Mouse (Mus musculus) left cerebral cortex, postnatal 25 days (tissue): Measurements from ENCODE around the gene Tmtc3. TPM values are rescaled to one million over a fixed set of nuclear protein-coding genes. Genes with fewer than 3 reads are reported as not detected.
"Not testable (repeated sequence)": the region's sequence is repeated elsewhere in the genome, so short reads cannot be mapped to it uniquely, and the experiment has no call there.

ENCODE experiments used
- DNase-seq, 2 experiments: peaks; one replicate each; pipeline ENCODE4 v3.0.0; 2022; ENCODE audit warnings: low spot score in 2 of 2, mixed read lengths in 1 of 2
- intact Hi-C: fragments of 180-260 bp; cut with DNase I; formaldehyde crosslinking; loops from one replicate; pipeline ENCODE4 v1.15.1; 2025
- total RNA-seq, 2 experiments: library from RNA; stranded (reverse); gene quantifications; 2 replicates each; pipeline ENCODE4 v1.2.3; 2021

Gene Tmtc3
- total RNA-seq = 10 to 100 TPM; 11.5 to 16.1 TPM

DNA sequence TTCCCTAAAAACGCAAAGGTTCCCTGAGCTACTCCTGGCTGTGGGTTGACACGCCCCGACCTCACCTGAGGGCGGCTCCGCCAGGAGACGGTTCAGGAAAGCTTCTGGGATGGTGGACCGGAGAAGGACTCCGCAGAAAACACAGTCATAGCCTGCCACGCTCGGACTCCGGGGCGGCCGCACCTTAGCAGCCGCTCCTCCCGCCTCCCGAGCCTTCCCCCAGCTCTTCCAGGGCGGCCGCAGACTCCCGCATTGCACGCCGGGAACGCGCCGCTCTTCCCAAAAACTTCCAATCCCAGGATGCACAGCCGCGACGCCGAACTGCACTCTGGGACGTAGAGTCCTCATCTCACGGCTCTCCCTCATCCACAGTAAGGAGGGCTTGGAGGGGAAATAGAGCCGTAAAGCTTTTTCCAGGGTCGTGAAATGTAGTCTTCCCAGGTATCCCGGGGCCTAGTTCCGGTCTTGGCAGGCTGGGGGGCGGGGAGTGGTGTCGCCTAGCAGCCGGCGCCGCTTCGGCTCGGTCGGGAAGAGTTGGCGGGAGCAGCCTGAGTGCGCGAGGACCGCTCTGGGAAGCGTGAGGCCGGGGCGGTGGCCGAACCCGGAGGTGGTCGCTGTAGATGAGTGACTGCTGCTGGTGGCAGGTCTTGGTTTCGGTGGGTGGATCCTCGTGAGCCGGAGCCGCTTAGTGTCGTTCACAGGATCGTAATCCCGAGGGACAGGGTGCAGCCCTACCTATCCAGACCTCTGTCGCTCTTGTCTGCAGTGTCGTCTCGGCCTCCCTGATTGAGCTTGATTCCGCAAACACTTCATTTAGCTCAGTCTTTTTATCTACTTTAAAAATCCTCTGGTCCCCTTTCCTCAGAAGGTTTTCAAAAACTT lies at the start of gene Tmtc3, which contains the start of gene Cep290:
TSS of gene Tmtc3 (minus strand) at position 254 of the 882 bp plus-strand sequence.
TSS of gene Cep290 (plus strand) at position 462 of the 882 bp plus-strand sequence.
- intact Hi-C loops = no loop called here

DNA sequence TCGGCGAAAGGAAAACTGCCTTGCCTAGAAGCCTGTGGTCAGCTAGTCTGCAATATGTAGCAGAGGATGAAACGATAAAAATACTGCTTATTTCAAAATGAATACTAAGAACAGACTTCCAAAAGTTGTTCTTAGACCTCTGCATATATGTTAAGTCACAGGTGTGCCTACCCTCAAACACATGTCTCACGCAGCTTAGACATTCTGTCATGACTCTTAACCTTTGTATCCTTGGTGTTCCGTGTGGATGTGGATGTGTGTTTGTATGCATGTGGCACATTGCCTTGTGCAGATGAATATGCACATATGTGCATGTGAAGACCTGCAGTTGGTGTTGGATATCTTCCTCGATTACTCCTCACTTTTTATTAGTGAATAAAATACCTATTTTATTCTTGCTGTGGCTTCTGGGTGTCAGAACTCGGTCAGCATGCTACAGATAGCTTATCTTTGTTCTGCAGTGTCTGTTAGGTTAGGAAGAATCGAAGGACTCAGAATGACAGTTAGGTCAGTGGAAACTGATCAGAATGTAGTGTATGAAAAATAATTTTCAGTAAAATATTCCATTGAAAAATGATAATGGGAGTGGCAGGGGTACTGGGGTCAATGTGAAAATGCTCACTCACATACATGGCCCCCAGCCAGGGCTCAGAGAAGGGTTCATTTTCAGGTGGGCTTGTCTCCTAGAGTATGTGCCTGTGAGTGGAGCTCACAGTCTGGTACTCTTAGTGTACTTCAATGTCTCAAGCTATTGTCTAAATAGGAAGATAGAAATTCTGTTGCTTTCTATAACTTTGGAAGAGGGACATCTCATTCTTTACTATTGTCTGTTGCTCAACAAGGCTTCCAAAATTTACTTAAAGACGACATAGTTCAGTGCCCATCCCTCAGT lies 37.6 kb upstream of the Tmtc3 start:
- intact Hi-C loops = no loop called here
- no peak for DNase-seq

More for the DNA sequence above, at the start of gene Tmtc3, which contains the start of gene Cep290:
- DNase-seq = peak; percentile 95 to 99

DNA sequence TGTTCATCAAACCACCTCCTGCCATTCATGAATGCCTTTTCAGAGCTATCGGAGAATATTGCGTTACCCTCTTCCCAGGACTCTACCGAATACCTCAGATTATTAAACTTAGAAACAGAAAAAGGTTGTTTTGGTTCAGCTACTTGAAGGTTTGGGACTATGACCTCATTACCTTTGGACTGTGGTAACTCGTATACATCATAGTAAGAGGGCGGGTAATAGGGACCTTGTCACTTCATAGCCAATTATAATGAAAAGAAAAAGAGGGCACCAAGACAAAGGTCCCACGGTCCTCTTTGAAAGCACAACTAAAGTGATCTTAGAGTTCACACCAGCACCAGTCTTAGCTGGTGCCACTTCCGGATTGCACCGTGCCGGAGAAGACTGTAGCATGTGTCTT lies 35.2 kb upstream of the Tmtc3 start:
- intact Hi-C loops = no loop called here
- no peak for DNase-seq

DNA sequence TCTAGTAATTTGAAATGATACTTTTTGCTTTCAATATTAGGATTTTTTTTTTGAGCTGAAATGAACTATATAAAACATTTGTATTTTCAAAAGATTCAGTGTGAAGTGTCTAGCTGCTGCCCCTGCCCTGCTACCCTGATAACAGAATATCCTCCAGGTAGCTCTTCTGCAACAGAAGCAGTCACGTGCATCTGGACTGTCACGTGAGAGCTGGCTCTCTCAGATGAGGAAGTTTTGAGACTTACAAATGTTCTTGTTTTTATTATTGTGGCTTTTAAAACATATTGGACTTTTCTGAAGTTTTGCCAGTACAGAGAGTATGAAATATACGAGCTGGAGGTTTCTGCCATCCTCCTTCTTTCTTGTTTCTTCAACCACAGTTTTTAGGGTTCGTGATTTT lies 34.5 kb upstream of the Tmtc3 start:
- intact Hi-C loops = no loop called here
- no peak for DNase-seq

DNA sequence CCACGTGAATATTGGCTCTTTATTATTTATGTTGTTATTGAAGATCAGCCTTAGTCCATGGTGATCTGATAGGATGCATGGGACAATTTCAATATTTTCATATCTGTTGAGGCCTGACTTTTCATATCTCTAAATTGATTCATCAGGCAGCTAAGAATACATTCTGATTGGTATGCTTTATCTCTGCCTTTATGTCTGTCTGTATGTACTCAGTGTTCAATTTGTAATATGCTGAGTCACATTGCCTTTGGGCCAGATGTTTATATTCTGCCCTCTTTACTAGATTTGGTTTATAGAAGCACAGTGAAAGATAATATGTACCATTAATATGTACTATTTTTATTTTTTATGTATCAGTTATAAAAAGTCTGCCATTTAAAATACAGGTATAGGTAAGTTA lies 21.0 kb upstream of the Tmtc3 start:
- intact Hi-C loops = no loop called here
- DNase-seq = no peak

DNA sequence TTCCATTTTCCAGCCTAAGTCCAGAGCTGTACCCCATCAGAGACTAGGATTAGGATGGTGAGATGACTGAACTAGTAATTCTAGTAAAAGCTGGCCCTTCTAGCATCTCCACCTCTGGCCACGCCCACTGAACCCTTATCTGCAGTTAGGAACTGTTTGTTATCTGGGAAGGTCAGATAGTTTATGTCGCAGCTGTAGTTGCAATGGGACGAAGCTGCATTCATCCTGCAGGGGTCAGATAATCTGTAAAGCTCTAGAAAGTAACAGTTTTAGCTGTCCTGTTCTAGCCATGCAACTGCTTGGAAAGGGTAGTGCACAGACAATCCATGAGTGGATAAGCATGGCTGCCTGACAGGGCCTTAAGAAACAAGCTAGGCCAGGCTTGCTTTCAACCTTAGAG lies 11.2 kb upstream of the Tmtc3 start:
- intact Hi-C loops = no loop called here
- no peak for DNase-seq

DNA sequence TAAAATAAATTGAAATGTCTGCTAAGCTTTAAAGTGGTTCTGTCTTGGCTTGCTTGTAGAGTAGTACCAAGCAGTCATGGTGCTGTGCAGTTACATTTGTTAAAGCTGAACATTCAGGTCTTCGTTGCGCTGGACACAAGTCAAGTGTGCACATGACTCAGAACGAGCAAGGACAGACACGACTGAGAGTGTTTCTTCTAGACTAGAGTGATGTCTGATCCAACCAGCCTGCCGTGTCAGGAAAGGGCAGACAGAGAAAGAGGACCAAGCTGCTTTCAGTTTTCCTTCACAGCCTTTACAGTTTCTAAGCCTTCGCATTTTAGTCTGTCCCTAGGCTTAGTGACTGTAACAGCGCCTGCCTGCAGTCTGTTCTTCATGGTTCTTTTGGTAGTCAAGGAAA lies 4.8 kb upstream of the Tmtc3 start:
- intact Hi-C loops = no loop called here
- no peak for DNase-seq

DNA sequence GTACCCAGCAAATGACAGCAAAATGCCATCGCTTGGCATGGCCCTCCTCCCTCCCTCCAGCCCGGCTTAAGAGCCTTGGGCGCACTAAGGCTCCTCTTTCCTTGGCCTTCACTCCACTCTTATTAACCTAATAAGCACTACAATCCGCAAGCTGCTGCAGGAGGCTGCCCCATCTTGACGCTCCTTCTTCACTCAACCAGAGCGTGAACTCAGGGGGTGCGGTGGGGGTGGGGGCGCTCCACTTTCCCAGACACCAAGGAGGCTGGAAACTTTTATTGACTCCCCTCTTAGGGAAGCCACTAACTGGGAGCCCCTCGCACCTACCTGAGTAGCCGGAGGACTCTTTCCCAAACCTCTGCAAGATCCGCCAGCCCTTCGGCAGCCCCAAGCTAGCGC lies 451 bp downstream of the Tmtc3 start:
- intact Hi-C loops = no loop called here

DNA sequence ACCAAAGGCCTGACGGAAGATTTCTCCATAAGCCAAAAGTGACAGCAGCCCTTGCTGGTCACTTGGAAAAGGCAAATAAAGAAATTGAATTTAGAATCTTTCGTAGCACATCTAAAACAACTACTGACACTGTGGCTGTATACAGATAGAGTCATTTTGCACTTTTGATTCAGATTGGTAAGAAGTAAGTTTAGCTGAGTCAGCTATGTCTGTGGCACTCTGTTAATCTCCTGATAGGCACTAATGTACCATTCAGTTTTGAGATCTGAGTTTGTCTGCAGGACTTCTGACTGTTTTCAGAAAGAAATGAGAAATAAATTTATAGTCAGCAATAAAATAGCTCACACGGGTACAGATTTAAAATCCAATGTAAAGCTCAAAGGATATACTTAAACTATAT lies 7.6 kb downstream of the Tmtc3 start:
- DNase-seq = no peak
- intact Hi-C loops = no loop called here

More for the DNA sequence above, 451 bp downstream of the Tmtc3 start:
- DNase-seq = peak in 1 of 2 experiments; percentile 7

DNA sequence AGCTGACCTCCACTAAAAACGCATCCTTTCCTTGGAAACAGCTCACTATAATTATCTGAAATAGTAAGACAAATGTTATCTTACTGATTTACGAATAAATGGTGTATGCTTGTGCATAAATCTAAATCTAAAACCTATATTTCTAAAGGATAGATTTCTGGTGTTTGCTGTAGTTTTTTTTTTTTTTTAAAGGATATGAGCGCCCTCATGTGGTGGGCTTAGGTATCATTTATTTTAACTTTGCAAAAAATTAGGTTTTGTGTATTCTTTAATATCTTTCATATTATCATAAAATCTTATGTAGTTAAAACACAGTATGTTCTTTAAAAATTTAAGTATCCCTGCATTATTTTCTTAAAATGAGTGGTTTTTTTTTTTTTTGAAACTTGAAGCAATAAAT lies 12.1 kb downstream of the Tmtc3 start:
- intact Hi-C loops = no loop called here
- no peak for DNase-seq

DNA sequence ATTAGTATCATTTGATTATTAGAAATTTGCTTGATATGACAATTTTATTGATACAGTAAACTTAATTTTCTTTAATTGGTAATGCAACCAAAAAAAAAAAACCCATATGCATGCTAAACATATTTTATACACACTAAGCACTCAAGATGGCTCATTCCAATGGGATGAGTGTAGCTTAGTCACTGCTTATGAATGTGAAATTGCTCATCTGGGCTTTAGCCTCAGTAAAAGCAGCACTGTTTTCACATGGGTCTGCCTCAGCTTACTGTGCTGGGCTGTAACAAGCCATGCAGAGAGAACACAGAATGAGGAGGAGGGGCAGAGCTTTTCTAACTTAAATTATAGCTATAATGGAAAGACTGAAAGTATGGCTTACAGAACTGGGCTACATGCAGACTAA lies 26.6 kb downstream of the Tmtc3 start:
- no peak for DNase-seq
- intact Hi-C loops = no loop called here

DNA sequence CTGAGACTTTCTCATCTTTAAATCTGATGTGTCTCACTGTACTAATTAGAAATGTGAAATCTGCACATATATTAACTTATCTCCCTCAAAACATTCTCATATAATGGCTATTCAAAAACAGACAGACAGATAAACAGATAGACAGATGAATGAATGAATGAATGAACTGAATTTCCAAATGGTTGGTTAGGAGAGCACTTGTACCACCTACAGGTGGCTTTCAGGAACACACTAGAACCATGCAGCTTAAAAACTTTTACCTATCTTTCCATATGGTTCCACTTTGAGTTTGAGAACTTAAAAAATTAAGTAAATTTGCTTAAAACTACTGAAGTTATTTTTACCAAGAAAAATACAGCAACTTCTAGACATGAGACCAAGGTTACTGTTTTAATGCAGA lies 37.8 kb downstream of the Tmtc3 start:
- no peak for DNase-seq
- intact Hi-C loops = no loop called here

DNA sequence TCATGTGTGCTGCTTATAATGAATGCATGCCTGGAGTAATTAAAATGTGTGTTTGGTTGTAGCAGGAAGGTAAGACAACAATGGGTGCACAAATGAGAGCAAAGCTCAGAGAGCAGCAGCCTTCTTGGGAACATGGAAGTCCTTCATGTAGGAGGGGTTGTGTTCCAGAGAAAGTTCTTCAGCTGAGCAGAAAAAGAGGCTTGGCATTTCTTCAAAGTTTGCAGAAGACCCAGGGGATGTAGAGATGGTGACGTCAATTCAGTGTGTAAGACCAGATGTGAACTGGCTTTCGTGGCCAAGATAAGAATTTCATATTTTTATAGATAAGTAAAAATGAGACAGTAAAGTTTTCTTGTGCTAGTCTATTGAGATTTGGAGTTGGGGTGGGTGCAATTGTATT lies 59.6 kb downstream of the Tmtc3 start:
- DNase-seq = no peak

DNA sequence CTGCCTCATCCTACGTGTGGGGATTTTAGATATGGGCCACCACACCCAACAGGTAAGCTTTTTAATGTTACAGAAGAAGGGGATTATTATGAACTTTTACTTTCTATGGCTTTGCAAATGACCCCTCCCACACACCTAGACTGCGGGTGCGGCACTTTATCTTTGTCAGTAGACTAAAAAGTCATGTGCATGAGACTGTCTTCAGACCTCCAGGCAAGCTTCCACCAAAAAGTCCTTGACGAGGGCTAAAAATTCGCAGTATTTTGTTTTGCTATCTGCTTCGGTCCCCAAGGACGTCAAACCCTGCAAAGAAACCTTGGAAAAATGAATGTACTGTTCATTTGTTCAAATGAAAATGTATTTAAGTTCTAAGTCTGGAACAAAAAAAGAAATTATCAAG lies 71.6 kb downstream of the Tmtc3 start:
- intact Hi-C loops = no loop called here
- no peak for DNase-seq

More for the DNA sequence above, 59.6 kb downstream of the Tmtc3 start:
- intact Hi-C loops = no loop called here

DNA sequence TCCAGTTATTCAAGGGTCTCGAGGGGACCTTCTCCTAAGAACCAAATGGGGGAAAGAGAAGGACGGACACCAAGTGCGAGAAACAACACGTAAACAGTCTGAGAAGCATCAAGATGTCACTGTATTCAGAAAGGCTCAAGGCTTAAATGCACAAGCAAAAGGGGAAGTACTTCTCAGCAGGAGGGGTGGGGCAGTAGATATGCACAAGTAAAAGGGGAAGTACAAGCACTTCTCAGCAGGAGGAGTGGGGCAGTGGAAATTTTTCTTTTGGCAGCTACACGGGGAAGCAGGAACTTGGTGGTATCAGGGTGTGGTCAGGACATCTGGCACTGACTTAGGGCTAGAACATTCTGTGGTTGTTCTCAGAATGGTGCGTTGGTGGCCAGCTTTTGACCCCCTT lies 84.8 kb downstream of the Tmtc3 start:
- DNase-seq, intact Hi-C loops: not testable (repeated sequence)

Other genes starting within 250 kb of the Tmtc3 start
- not detected for gene Gm4301, start 151.7 kb downstream of the Tmtc3 start, total RNA-seq
- gene Gm4302, start 146.5 kb downstream of the Tmtc3 start, total RNA-seq = not detected
- not detected for gene Gm4303, start 141.4 kb downstream of the Tmtc3 start, total RNA-seq
- not detected for gene Gm4305, start 136.3 kb downstream of the Tmtc3 start, total RNA-seq
- gene Gm4307, start 126.0 kb downstream of the Tmtc3 start, total RNA-seq = not detected
- not detected for gene Gm4312, start 104.8 kb downstream of the Tmtc3 start, total RNA-seq
- gene Cep290, start 208 bp upstream of the Tmtc3 start, total RNA-seq = 10 to 100 TPM; 15.8 to 15.9 TPM
- 10 to 100 TPM; 22.8 to 24.8 TPM for gene 4930430F08Rik, start 103.1 kb upstream of the Tmtc3 start, total RNA-seq
- not detected for gene 1700017N19Rik, start 103.1 kb upstream of the Tmtc3 start, total RNA-seq